Mouse (Mus musculus) B cell, adult 62 days (primary cell): ENCODE data around the gene Vezf1. TPM values are rescaled to one million over a fixed set of nuclear protein-coding genes. Genes with fewer than 3 reads are reported as not detected.

Experiments used
- total RNA-seq: library from RNA; stranded (reverse); gene quantifications from 4 replicates; pipeline ENCODE4 v1.2.4, GENCODE M21; 2023

Gene Vezf1
- total RNA-seq, result 70.3 to 73.4 TPM (median 71.7 TPM) in 4 replicates

DNA sequence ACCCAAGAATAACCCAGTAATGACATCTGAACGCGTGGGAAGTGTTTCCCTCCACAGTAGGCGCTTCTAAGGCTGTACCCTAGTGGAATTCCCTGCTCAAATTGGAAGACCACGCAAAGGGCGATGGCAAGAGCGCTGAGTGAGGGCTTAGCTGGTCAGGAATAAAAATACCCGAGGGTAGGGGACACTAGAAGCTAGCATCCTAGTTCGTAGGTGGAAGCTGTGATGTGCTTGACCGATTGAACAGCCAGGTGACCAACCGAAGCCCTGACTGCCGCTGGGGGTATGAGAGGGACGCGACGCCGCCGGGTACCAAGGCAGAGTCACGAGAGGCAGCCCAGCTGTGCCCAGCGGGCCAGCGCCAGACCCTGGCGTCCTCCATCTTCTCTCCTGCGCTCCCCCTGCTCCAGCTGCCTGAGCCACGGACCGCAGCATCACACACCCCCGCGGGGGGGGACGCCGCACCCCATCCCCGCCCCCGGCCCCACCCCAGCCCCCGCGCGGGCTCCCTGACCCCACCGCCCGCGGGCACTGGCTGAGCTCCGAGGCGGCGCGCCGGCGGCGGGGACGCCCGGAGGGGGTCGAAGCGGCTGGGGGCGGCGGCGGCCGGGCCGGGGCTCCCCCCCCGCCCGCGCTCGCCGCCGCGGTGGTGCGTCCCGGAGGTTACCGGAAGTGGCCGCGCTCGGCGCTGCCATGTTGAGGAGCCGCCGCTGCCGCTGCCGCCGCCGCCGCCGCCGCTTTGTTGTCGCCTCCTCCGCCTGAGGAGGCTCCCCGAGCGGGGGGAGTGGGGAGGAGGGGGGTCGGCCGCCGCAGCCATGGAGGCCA lies at the start of gene Vezf1:
TSS of gene Vezf1 (plus strand) at position 694 of the 825 bp plus-strand sequence.

DNA sequence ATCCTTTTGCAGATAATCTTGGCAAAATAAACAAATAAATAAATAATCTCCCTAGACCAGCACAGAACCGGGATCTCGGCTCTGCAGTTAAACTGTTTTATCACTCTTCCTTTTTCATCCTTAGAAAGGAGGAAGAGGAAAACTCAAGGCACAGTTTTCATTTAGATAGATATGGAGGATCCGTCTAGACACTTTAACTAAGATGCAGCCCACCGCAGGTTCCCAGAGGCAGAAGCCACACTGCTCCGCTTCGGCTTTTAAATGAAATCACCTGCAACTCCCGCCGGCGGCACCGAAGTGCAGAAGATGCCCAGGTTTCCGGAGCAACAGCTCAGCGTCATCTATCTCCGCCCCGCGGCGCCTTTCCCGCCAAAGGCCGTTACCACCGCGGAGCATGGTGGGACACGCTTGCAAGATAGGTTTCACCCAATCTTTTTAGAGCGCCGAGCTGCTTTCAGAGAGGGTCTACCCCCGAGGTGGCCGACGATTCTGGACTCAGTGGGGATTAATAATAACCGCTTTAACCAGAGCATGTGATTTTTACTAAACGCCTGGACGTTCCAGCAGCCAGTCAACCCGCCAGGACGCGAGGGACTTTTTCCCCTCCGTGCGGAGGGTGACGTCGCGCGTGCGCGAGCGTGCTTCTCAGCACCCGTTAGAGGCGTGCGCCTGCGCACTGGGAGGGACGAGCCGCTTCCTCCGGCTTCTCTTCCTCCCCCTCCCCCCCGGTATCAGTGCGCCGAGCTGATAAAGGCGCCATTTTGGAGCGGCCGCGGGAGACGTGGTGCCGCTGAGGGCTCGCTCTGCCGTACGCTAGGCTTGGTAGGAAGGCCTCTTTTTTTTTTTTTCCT lies 20.9 kb upstream of the Vezf1 start, which contains the start of gene Srsf1:
TSS of gene Srsf1 (plus strand) at position 430 of the 851 bp plus-strand sequence.

DNA sequence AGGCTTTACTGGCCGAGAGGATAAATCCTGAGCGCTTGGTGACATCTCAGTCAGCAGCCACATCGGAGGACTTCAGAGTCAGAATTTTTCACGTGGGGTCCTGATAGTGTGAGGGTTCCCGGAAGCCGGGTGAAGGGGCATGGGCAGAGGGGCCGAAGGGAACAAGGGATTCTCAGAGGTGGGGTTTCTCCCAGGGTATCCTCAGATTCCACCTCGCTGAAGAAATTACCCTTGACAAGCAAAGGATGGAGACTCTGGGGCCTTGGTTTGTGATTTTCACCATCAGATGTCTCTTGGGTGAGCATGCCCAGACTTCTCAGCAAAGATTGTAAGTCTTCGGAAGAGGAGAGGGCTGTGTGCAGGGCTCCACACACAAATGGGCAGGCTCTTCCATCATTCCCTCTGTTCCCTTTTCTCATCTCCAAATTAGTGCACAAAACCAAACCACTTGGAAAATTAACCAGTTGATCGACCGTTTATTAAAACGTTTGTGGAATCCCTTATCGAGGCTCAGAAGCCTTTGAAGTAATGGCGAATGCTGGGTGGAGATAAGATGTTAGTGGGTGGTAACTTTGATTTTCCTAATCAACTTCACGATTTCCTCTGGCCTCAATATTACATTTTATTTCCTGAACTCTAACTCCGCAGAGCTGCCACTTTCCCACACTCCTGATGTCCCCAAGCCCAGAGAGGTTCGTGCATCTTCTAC lies 30.1 kb downstream of the Vezf1 start, which contains the start of gene Cuedc1:
TSS of gene Cuedc1 (plus strand) at position 38 of the 709 bp plus-strand sequence.

Other genes with a start within 250 kb of the Vezf1 start
- gene Lpo, start 240.0 kb upstream of the Vezf1 start, total RNA-seq, result not detected in 4 replicates
- gene Mks1, start 215.1 kb upstream of the Vezf1 start, total RNA-seq, result 15.6 to 18.2 TPM (median 16.7 TPM) in 4 replicates
- gene Epx, start 192.7 kb upstream of the Vezf1 start, total RNA-seq, result not detected in 4 replicates
- gene Olfr462, start 176.0 kb upstream of the Vezf1 start, total RNA-seq, result not detected in 4 replicates
- not detected in 4 replicates for gene Olfr463, start 170.9 kb upstream of the Vezf1 start, total RNA-seq
- not detected in 4 replicates for gene Olfr464, start 147.3 kb upstream of the Vezf1 start, total RNA-seq
- 11.3 to 13.6 TPM (median 12.1 TPM) in 4 replicates for gene Dynll2, start 80.7 kb upstream of the Vezf1 start, total RNA-seq
- 318 to 366 TPM (median 354 TPM) in 4 replicates for gene Srsf1, start 20.9 kb upstream of the Vezf1 start, total RNA-seq
- gene Cuedc1, start 29.8 kb downstream of the Vezf1 start, total RNA-seq, result 5.0 to 9.4 TPM (median 6.8 TPM) in 4 replicates
- gene Mrps23, start 136.1 kb downstream of the Vezf1 start, total RNA-seq, result 60.2 to 71.4 TPM (median 69.8 TPM) in 4 replicates
- gene Ccdc182, start 225.8 kb downstream of the Vezf1 start, total RNA-seq, result not detected in 4 replicates